Comparison of ENCODE assay signal across 8 mouse cellular contexts in the genomic region with DNA sequence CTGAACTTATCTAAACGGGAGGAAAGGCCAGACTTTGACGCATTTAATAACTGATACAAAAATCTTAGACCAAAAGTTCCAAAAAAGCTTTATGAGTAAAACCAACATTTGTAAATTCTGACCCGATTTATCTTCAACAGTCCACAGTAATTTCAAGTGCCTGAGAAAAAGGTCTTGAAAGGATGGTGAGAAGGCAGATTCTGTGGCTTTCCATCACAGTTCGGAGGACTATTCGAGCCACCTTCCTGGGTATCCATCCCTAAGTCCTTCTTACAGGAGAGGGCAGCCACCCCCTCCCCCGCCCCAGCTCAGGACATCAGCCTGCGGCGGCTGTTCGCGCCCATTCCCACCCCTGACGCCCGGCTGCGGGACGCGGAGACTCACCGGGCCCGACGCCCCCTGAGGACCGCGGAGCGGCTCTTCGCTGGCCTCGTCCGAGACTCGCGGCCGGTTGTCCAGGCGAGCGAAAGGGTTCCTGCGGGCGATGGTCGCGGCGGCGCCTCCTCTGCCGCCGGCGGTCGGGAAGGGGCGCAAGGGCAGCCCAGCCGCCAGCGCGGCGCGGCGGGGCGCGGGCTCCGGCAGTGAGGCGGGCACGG. TPM values are rescaled to one million over a fixed set of nuclear protein-coding genes. Genes with fewer than 3 reads are reported as not detected.
DNase-seq lines count a peak whose midpoint lies in the region; ATAC-seq and TF ChIP-seq lines count a peak whose summit lies in the region.

No protein-coding gene starts in this region.

- H3K9ac ChIP-seq in midbrain, postnatal 0 days (replicated peaks; ENCODE audit: low read length, poor library complexity, severe bottlenecking) = peak overlapping the region; percentile 86

- TF ChIP-seq CTCF in kidney, adult 2 months (conservative IDR thresholded peaks at IDR 0.05; ENCODE audit: insufficient read depth, insufficient read length, low read depth, low read length) = no peak
- TF ChIP-seq CTCF in midbrain, postnatal 0 days (IDR thresholded peaks at IDR 0.05) = no peak

- 0 out of 2 replicates have a peak, but pooled peaks cover 4% of the 10 kb centered on the region for H3K4me1 ChIP-seq in kidney, adult 2 months (ENCODE audit: control insufficient read depth, insufficient read depth, low read length)
- H3K4me1 ChIP-seq in brown adipose tissue, adult 24 weeks (ENCODE audit: control insufficient read depth, insufficient read depth, insufficient read length, low read length) = no peaks in the 10 kb centered on the region; the same call in 1 of the 2 replicates
- 0 out of 2 replicates have a peak, but pooled peaks cover 4% of the 10 kb centered on the region for H3K4me1 ChIP-seq in midbrain, postnatal 0 days (ENCODE audit: insufficient read depth, low read length)

- no peak for TF ChIP-seq POLR2A in kidney, adult 2 months (IDR thresholded peaks at IDR 0.05; ENCODE audit: low read depth, low read length)

- H3K27me3 ChIP-seq in kidney, adult 2 months (replicated peaks; ENCODE audit: control insufficient read depth, insufficient read depth, low read length) = no peaks in the 10 kb centered on the region
- H3K27me3 ChIP-seq in midbrain, postnatal 0 days (ENCODE audit: insufficient read depth, low read length) = no peaks in the 10 kb centered on the region

- H3K4me3 ChIP-seq in kidney, adult 2 months (ENCODE audit: insufficient read depth, low read depth, low read length) = peak overlapping the region; percentile 60
- peak overlapping the region; percentile 86 for H3K4me3 ChIP-seq in brown adipose tissue, adult 24 weeks (ENCODE audit: insufficient read depth, low read depth, low read length)
- peak overlapping the region; percentile 94 for H3K4me3 ChIP-seq in midbrain, postnatal 0 days (ENCODE audit: low read depth, low read length)

- peak overlapping the region; percentile 89 for H3K4me2 ChIP-seq in midbrain, postnatal 0 days (ENCODE audit: low read depth, low read length, poor library complexity, severe bottlenecking)

- 3% methylated on average over 51 of the region's 51 CpGs for WGBS in kidney, adult 2 months
- under 1% methylated on average over 51 of the region's 51 CpGs for WGBS in midbrain, postnatal 0 days

- no peaks in the 10 kb centered on the region for H3K9me3 ChIP-seq in midbrain, postnatal 0 days (ENCODE audit: low read length)

- ATAC-seq in inflammation-experienced regulatory T-cells, adult 6 months = peak; percentile 9
- peak; percentile 59 for ATAC-seq in midbrain, postnatal 0 days (ENCODE audit: low FRiP score)

- DNase-seq in kidney, adult 2 months = no peak
- DNase-seq in kidney, postnatal 36 days = no peak
- DNase-seq in midbrain, postnatal 0 days (ENCODE audit: low spot score) = peak; percentile 17
- no peak for DNase-seq in left cerebral cortex, adult 18-20 months (ENCODE audit: low spot score in 2 of 2)
- no peak for DNase-seq in lung, adult 18-20 months
- no peak for DNase-seq in adrenal gland, adult 8-10 months

- no peak overlapping the region for H3K27ac ChIP-seq in kidney, adult 2 months (ENCODE audit: insufficient read depth, low read depth, low read length)
- H3K27ac ChIP-seq in brown adipose tissue, adult 24 weeks (replicated peaks; ENCODE audit: low read depth, low read length) = peak overlapping the region; percentile 28; the same call in 1 of the 2 replicates
- peak overlapping the region; percentile 85 for H3K27ac ChIP-seq in midbrain, postnatal 0 days (ENCODE audit: low read depth, low read length)

- H3K36me3 ChIP-seq in kidney, adult 2 months (ENCODE audit: control insufficient read depth, insufficient read depth, low read length) = no peaks in the 10 kb centered on the region
- H3K36me3 ChIP-seq in midbrain, postnatal 0 days (ENCODE audit: insufficient read depth, low read length) = peaks cover 33% of the 10 kb centered on the region

RNA-seq across cellular contexts. Expression of gene Donson, which starts 0.4 kb away (rescaled TPM):
- polyA plus RNA-seq in kidney, adult 2 months (2012; rRNA removed) = 2.3 and 2.5 TPM in 2 replicates
- polyA plus RNA-seq in brown adipose tissue, adult 24 weeks (2012; ENCODE audit: insufficient read depth, insufficient read length, missing spikeins) = 0.96 and 4.1 TPM in 2 replicates
- 10 to 100 TPM; 16.4 to 30.5 (median 17.6) TPM for polyA plus RNA-seq in inflammation-experienced regulatory T-cells, adult 6 months (2017; shearing (Covaris generic))
- 18.3 and 28.8 TPM in 2 replicates for total RNA-seq in midbrain, postnatal 0 days (2014; rRNA removed)
- 14.0 and 15.5 TPM in 2 replicates for polyA plus RNA-seq in midbrain, postnatal 0 days (2015; fragmentation: Nextera tagmentation; extraction: Ambion mirVana)
- 10 to 100 TPM; 20.1 to 20.5 TPM for total RNA-seq in left cerebral cortex, adult 18-20 months (2021)
- 10 to 100 TPM in 1 of 4 experiments, 1 to 10 TPM in 3; 4.0 to 13.1 (median 7.2) TPM for total RNA-seq in adrenal gland, adult 8-10 months (2022)

RNA-seq across cellular contexts. Expression of gene Cryzl1, which starts 40.7 kb away (rescaled TPM):
- polyA plus RNA-seq in kidney, adult 2 months (2012; rRNA removed) = 29.5 and 31.1 TPM in 2 replicates
- polyA plus RNA-seq in brown adipose tissue, adult 24 weeks (2012; ENCODE audit: insufficient read depth, insufficient read length, missing spikeins) = 41.2 and 41.5 TPM in 2 replicates
- polyA plus RNA-seq in inflammation-experienced regulatory T-cells, adult 6 months (2017; shearing (Covaris generic)) = 10 to 100 TPM; 66.2 to 89.2 (median 79.6) TPM
- 42.9 and 68.7 TPM in 2 replicates for total RNA-seq in midbrain, postnatal 0 days (2014; rRNA removed)
- polyA plus RNA-seq in midbrain, postnatal 0 days (2015; fragmentation: Nextera tagmentation; extraction: Ambion mirVana) = 93.0 and 100 TPM in 2 replicates
- total RNA-seq in left cerebral cortex, adult 18-20 months (2021) = 100 to 1,000 TPM; 106 to 110 TPM
- 10 to 100 TPM; 49.9 to 75.8 (median 63.0) TPM for total RNA-seq in adrenal gland, adult 8-10 months (2022)

RNA-seq across cellular contexts. Expression of gene Son, which starts 40.8 kb away (rescaled TPM):
- polyA plus RNA-seq in kidney, adult 2 months (2012; rRNA removed) = 78.0 and 81.9 TPM in 2 replicates
- 59.0 and 88.7 TPM in 2 replicates for polyA plus RNA-seq in brown adipose tissue, adult 24 weeks (2012; ENCODE audit: insufficient read depth, insufficient read length, missing spikeins)
- polyA plus RNA-seq in inflammation-experienced regulatory T-cells, adult 6 months (2017; shearing (Covaris generic)) = 100 to 1,000 TPM; 128 to 236 (median 180) TPM
- total RNA-seq in midbrain, postnatal 0 days (2014; rRNA removed) = 256 and 257 TPM in 2 replicates
- 82.3 and 98.4 TPM in 2 replicates for polyA plus RNA-seq in midbrain, postnatal 0 days (2015; fragmentation: Nextera tagmentation; extraction: Ambion mirVana)
- 100 to 1,000 TPM; 202 to 210 TPM for total RNA-seq in left cerebral cortex, adult 18-20 months (2021)
- total RNA-seq in adrenal gland, adult 8-10 months (2022) = 100 to 1,000 TPM; 235 to 405 (median 309) TPM

RNA-seq across cellular contexts. Expression of gene Itsn1, which starts 41.0 kb away (rescaled TPM):
- polyA plus RNA-seq in kidney, adult 2 months (2012; rRNA removed) = 20.5 and 22.9 TPM in 2 replicates
- 35.6 and 57.0 TPM in 2 replicates for polyA plus RNA-seq in brown adipose tissue, adult 24 weeks (2012; ENCODE audit: insufficient read depth, insufficient read length, missing spikeins)
- polyA plus RNA-seq in inflammation-experienced regulatory T-cells, adult 6 months (2017; shearing (Covaris generic)) = 1 to 10 TPM in 2 of 3 experiments, under 1 TPM in 1; 0.74 to 4.1 (median 3.9) TPM
- total RNA-seq in midbrain, postnatal 0 days (2014; rRNA removed) = 78.7 and 84.7 TPM in 2 replicates
- polyA plus RNA-seq in midbrain, postnatal 0 days (2015; fragmentation: Nextera tagmentation; extraction: Ambion mirVana) = 34.0 and 34.7 TPM in 2 replicates
- 100 to 1,000 TPM; 127 to 135 TPM for total RNA-seq in left cerebral cortex, adult 18-20 months (2021)
- 10 to 100 TPM; 43.3 to 68.5 (median 55.7) TPM for total RNA-seq in adrenal gland, adult 8-10 months (2022)

RNA-seq across cellular contexts. Expression of gene Gart, which starts 41.4 kb away (rescaled TPM):
- 30.3 and 39.4 TPM in 2 replicates for polyA plus RNA-seq in kidney, adult 2 months (2012; rRNA removed)
- 46.7 and 51.5 TPM in 2 replicates for polyA plus RNA-seq in brown adipose tissue, adult 24 weeks (2012; ENCODE audit: insufficient read depth, insufficient read length, missing spikeins)
- polyA plus RNA-seq in inflammation-experienced regulatory T-cells, adult 6 months (2017; shearing (Covaris generic)) = 10 to 100 TPM; 49.5 to 76.2 (median 64.5) TPM
- 33.8 and 40.5 TPM in 2 replicates for total RNA-seq in midbrain, postnatal 0 days (2014; rRNA removed)
- polyA plus RNA-seq in midbrain, postnatal 0 days (2015; fragmentation: Nextera tagmentation; extraction: Ambion mirVana) = 38.2 and 45.2 TPM in 2 replicates
- total RNA-seq in left cerebral cortex, adult 18-20 months (2021) = 10 to 100 TPM; 53.0 TPM
- 100 to 1,000 TPM; 112 to 153 (median 129) TPM for total RNA-seq in adrenal gland, adult 8-10 months (2022)
